Mouse (Mus musculus) cerebellum, adult 8-10 months (tissue): ENCODE results near the gene Aig1.

Source experiments
- DNase-seq: peaks from one replicate; pipeline ENCODE4 v3.0.0; 2022

Aig1 gene

GRCm38 (mm10) chr10:13849205-13849604 lies 19.6 kb downstream of the Aig1 start:
- no peak for DNase-seq

GRCm38 (mm10) chr10:13844864-13845263 lies 23.9 kb downstream of the Aig1 start:
- no peak for DNase-seq

GRCm38 (mm10) chr10:13843746-13844145 lies 25.0 kb downstream of the Aig1 start:
- DNase-seq, result no peak

GRCm38 (mm10) chr10:13842855-13843254 lies 25.9 kb downstream of the Aig1 start:
- DNase-seq, result peak; percentile 61

- no peak for DNase-seq
Observed at GRCm38 (mm10) chr10:13838511-13839126, 30.2 kb downstream of the Aig1 start.

GRCm38 (mm10) chr10:13837709-13838456 lies 30.9 kb downstream of the Aig1 start:
- DNase-seq, result no peak

- DNase-seq, result no peak
Observed at GRCm38 (mm10) chr10:13836956-13837355, 31.8 kb downstream of the Aig1 start.

- peak; percentile 92 for DNase-seq
Observed at GRCm38 (mm10) chr10:13835737-13836475, 32.9 kb downstream of the Aig1 start.

GRCm38 (mm10) chr10:13834056-13834455 lies 34.7 kb downstream of the Aig1 start:
- DNase-seq, result no peak

- no peak for DNase-seq
Observed at GRCm38 (mm10) chr10:13833066-13833566, 35.7 kb downstream of the Aig1 start.

GRCm38 (mm10) chr10:13832546-13833033 lies 36.2 kb downstream of the Aig1 start:
- no peak for DNase-seq

- no peak for DNase-seq
Observed at GRCm38 (mm10) chr10:13827150-13827549, 41.6 kb downstream of the Aig1 start.

- DNase-seq, result no peak
Observed at GRCm38 (mm10) chr10:13813591-13813990, 55.2 kb downstream of the Aig1 start.

- DNase-seq, result peak; percentile 73
Observed at GRCm38 (mm10) chr10:13808291-13808690, 60.5 kb downstream of the Aig1 start.

- DNase-seq, result peak; percentile 59
Observed at GRCm38 (mm10) chr10:13806806-13807205, 62.0 kb downstream of the Aig1 start.

- DNase-seq, result peak; percentile 66
Observed at GRCm38 (mm10) chr10:13801296-13801695, 67.5 kb downstream of the Aig1 start.

GRCm38 (mm10) chr10:13793458-13793857 lies 75.3 kb downstream of the Aig1 start:
- no peak for DNase-seq

GRCm38 (mm10) chr10:13792788-13793187 lies 76.0 kb downstream of the Aig1 start:
- no peak for DNase-seq

GRCm38 (mm10) chr10:13789604-13790003 lies 79.2 kb downstream of the Aig1 start:
- DNase-seq, result no peak

GRCm38 (mm10) chr10:13788057-13788456 lies 80.7 kb downstream of the Aig1 start:
- no peak for DNase-seq

GRCm38 (mm10) chr10:13782774-13783173 lies 86.0 kb downstream of the Aig1 start:
- no peak for DNase-seq

- DNase-seq, result no peak
Observed at GRCm38 (mm10) chr10:13782235-13782757, 86.5 kb downstream of the Aig1 start.

- no peak for DNase-seq
Observed at GRCm38 (mm10) chr10:13776014-13776413, 92.8 kb downstream of the Aig1 start.
